Mouse (Mus musculus) frontal cortex, postnatal 25 days (tissue): ENCODE data around the gene Tcf15.
A peak's percentile ranks its signal among the peaks of the same experiment; 100 is the strongest.

Source experiments
- DNase-seq, 2 experiments: peaks; one replicate each; pipeline ENCODE4 v3.0.0; 2022; ENCODE audit warnings: low spot score in 2 of 2

The Tcf15 gene

GRCm38 (mm10) chr2:152122896-152123295 is 20.5 kb upstream of the Tcf15 start:
- DNase-seq = no peak

GRCm38 (mm10) chr2:152128597-152128996 is 14.8 kb upstream of the Tcf15 start:
- no peak for DNase-seq

- DNase-seq = no peak
Measured at GRCm38 (mm10) chr2:152129778-152130177, 13.6 kb upstream of the Tcf15 start.

GRCm38 (mm10) chr2:152132016-152132415 is 11.3 kb upstream of the Tcf15 start:
- DNase-seq = no peak

GRCm38 (mm10) chr2:152132691-152133090 is 10.7 kb upstream of the Tcf15 start:
- DNase-seq = no peak

- DNase-seq = no peak
Measured at GRCm38 (mm10) chr2:152139191-152139987, 4.0 kb upstream of the Tcf15 start.

DNA sequence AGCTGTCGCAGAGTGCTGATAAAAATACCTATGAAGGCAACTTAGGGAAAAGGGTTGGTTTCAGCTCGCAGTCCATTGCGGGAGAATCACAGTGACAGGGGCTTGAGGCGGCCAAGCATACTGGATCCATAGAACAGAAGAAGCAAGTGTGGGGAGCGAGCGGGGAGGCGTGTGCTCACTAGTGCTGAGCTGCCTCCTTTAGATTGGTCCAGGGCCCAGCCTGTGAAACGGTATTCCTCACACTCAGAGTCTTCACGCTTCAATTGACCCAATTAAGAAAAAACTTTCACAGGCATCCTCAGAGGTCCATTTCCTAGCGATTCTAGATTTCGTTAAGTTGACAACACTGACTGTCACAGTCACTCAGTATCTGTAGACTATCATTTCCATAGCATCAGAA is 2.4 kb upstream of the Tcf15 start:
- no peak for DNase-seq

- no peak for DNase-seq
Measured at GRCm38 (mm10) chr2:152141491-152141890, 1.9 kb upstream of the Tcf15 start.

DNA sequence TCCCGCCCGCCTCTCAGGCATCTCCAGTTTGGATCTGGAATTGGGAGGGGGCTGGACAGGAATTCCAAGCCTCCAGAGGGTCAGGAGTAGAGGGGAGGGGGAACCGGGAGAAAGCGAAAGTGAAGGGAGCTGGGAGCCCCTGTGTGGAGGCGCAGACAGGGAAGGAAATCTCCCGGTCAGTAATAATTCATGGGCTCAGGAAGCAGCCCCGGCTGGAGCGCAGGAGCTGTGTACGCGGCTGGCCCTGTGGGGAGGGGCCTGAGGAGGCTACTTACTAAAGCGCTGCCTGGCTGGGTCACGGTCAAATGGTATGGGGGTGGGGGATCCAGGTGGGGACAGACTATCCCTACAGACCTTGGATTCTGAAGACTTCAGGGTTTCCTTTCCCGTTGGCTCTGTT is 1.3 kb upstream of the Tcf15 start:
- DNase-seq = no peak

DNA sequence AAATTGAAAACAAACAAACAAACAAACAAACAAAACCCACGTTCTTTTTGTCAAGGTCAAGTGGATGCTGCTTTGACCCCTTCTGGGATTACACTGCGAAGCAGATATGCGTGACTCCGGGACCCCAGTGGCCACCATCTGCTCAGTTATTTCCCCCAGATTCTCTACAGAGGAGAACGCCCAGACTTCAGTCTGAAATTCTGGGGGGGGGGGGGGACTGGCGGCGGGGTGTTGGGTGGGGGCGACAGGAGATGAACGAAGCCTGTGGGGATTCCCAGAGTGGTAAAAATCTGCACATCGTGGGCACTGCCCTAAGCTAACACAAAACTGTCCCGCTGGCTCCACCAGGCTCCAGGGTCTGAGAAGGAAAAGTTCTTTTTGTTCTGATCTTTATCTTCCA is 790 bp upstream of the Tcf15 start:
- DNase-seq = no peak

GRCm38 (mm10) chr2:152144158-152144450 is 743 bp downstream of the Tcf15 start:
- DNase-seq = no peak

DNA sequence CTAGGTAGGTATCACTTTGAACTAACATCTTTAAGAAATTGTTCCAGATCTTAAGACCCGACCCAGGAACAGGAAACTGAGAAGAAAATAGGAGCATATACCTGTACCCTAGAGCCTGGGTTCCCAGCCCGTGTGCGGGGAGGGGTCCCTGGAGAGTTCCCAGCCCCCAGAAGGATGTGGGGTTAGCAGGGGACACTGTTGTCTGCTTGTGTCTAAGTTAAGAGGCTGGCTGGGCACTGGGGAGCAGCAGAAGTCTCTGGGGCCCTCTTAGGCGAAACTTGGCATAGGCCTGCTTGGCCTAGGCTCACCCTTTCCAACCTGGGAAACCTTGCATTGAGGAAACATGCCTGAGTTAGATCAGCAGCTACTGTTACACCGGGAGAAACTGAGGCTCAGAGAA is 1.1 kb downstream of the Tcf15 start:
- no peak for DNase-seq

DNA sequence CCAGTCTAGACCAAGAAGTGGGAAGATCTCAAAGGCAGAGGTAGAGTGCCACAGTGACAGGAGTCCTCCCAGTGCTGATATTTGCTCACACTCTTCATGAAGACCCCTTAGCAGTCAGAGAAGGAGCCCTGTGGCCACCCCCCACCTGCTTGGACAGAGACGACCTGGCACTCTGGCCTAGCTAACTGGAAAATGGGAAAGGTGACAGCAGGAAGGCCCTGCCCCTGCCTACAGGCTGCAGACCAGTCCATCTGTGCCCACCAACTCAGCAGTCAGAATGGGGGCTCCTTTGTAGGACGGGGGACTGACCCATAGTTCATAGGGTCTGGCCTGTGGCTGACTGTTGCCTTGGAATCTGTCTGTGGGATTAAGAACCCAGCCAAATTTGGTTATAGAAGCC is 2.4 kb downstream of the Tcf15 start:
- DNase-seq = no peak

DNA sequence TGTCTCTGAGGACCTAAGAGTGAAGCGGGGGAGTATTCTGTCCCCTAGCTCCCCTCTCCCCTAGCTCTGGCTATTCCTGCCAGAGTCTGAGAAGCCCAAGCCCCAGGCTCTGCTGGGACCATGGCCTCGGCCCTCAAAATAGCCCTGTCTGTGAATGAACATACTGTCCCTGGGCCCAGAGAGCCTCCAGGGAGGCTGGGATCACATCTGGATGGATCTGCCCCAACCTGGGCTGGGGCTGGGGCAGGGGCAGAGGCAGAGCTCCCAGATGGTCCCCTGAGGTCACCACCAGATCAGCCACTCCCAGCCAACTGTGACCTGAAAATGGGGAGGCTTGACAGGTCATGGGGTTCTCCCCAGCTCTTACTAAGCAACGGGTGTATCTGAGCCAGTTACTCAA is 3.7 kb downstream of the Tcf15 start:
- DNase-seq = no peak

DNA sequence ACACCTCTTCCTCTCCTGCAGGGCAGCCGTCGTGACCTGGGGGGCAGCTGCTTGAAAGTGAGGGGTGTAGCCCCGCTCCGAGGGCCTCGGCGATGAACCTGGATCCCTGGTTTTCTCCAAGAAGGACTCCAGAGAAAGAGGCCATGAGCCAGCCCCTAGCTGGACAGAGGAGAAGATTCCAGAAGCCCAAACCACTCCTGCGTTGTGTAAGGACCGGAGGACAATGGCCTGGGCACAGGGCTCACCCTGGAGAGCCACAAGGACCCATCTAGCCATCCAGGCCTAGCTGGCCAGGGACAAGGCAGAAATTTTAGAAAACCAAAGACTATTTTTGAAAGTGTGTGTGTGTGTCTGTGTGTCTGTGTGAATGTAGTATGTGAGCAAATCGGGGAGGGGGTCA is 5.3 kb downstream of the Tcf15 start:
- DNase-seq = no peak

DNA sequence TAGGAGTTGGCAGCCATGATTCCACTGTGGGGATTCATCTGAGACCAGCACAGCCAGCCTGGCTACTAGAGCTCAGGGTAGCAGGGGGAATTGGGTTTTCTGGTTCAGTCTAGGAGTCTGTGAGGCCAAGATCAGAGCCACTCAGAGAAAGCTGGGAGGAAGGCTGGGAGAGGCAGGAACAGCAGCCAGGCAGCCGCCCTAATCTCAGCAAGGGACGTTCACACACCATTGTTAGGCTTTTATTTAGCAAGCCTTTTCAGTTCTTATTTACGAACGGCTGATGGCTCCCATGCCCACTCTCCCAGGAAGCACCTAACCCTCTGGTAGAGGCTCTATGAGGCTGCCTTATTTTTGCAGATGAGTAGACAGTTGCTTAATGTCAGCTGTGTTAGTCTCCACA is 6.5 kb downstream of the Tcf15 start:
- no peak for DNase-seq

- no peak for DNase-seq
Measured at GRCm38 (mm10) chr2:152150373-152150772, 7.0 kb downstream of the Tcf15 start.

GRCm38 (mm10) chr2:152153361-152153760 is 10.0 kb downstream of the Tcf15 start:
- no peak for DNase-seq

GRCm38 (mm10) chr2:152155414-152156208 is 12.2 kb downstream of the Tcf15 start:
- no peak for DNase-seq

DNA sequence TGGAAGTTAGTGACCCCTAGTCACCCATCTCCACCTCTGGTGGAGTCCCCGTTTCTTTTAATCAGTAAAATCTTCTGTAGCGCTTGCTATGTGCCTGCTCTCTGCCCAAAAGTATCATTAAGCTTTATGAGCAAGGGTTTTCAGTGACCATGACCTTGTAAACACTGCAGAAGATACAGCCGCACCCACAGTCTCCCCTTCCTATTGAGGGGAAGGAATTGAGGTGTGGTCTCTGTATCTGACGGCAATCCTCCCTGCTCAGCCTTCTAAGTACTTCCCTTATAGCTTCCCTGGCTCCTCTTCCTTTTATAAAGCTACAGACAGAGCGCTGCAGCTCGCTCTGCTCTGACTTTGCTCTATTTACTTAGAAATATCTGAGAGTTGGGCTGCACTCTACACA is 13.1 kb downstream of the Tcf15 start:
- no peak for DNase-seq

DNA sequence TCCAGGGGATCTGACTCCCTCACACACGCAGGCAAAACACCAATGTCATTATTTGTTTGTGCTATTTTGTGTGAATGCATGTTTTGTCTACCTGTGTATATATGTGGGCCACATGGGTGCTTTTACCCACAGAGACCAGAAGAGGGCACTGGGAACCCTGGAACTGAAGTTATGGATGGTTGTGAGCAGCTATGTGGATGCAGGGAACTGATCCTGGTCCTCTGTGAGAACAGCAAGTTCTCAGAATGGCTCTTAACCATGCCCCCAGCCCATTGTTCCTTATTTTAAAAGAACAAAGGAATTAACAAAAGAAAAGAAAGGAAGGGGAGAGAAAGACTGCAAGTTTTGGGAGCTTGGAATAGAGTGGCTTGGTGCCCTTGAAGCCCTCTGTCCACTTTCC is 16.1 kb downstream of the Tcf15 start:
- DNase-seq = no peak

GRCm38 (mm10) chr2:152166257-152166656 is 22.9 kb downstream of the Tcf15 start:
- no peak for DNase-seq

DNA sequence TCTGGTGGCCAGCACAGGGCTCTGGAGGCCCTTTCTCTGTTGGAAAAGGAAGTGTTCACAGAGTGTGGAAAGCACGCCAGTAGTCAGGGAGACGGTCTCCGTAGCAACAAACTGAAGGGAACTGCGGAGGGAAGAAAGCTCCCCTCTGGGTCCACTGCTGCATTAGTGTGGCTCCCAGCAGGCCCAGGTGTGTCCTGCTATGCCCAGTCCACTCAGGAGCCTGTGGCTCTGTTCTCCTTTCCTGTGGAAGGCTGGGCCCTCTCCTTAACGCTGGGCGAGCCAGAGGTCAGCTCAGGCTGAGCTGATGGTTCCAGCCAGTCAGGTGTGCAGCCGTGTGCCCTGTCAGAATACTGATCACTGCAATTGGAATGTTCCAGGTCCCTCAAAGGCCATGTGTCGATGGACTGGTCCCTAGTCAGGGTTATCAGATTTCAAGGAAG is 24.5 kb downstream of the Tcf15 start:
- peak; percentile 19 to 38 for DNase-seq
